Mouse (Mus musculus): ENCODE results near the gene Nav2.

Nav2 gene

DNA sequence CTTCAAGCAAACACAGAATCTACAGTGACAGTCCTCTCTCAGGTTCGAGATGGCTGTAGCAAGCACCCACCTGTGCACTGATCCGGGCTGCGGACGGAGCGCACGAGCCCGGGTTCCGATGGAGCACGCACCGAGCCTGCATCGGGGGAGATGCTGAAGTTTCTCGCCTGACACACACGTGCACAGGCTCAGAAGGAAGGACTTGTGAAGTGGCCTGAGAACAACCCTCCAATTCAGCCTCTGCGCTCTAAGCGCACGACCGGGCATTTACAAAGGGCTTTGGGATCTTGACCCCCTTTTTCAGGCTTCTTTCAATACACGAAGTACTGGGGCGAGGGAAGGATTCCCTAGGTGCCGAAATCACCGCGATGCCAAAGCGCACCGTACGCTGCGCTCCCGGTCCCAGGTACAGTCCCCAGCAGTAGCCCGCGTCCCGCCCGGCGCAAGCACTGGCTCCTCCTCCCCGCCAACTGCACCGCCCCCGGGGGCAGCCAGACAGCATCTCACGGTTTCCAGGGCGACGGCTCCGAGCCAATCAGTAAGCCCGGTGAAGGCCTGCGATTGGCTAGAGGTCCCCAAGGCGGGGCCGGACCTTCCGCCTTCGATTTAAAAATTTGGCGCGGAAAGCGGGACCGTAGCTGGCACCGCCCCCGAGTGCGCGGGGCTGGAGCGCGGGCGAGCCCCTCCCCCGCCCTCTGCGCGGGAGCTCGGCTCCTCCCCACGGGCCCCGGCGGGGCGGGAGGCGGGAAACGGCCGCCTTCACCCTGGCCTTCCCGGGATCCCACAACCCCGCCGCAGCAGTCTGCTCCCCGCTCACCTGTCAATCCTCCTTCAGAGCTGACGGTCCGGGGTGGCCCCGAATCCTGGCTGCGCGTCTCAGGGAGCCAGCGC lies 27.7 kb upstream of the Nav2 start:
- peak; percentile 97 for DNase-seq (ENCODE audit: low read depth, low spot score)
- H3K27me3 ChIP-seq (ENCODE audit: control insufficient read depth, insufficient read depth, low read length, poor library complexity, severe bottlenecking): no peaks in the 10 kb centered on the region
- no peaks in the 10 kb centered on the region for H3K36me3 ChIP-seq (ENCODE audit: control insufficient read depth, insufficient read depth, low read length, poor library complexity, severe bottlenecking)

DNA sequence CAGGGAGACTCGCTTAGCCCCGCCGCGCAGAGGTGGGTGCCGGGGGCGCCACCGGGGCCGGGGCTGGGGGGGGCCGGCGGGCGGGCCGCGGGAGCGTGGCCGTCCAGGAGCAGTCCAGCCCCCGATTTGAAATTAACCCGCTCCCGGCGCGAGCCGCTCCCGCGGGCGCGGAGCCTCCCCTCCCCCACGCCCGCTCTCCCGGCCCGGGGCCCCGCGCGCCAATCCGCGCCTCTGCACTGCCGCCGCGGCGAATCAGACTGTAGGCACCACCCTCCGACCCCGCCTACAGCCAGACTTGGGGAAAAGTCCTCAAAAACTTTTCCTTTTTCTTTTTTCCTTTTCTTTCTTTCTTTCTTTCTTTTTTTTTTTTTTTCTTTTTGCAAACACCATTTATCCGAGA lies 27.0 kb upstream of the Nav2 start, which contains the start of gene E2f8:
E2f8 (minus strand) TSS at position 111 of the 400 bp plus-strand sequence.
- DNase-seq (ENCODE audit: low read depth, low spot score): peak; percentile 43
- no peaks in the 10 kb centered on the region for H3K27me3 ChIP-seq (ENCODE audit: control insufficient read depth, insufficient read depth, low read length, poor library complexity, severe bottlenecking)
- no peaks in the 10 kb centered on the region for H3K36me3 ChIP-seq (ENCODE audit: control insufficient read depth, insufficient read depth, low read length, poor library complexity, severe bottlenecking)

DNA sequence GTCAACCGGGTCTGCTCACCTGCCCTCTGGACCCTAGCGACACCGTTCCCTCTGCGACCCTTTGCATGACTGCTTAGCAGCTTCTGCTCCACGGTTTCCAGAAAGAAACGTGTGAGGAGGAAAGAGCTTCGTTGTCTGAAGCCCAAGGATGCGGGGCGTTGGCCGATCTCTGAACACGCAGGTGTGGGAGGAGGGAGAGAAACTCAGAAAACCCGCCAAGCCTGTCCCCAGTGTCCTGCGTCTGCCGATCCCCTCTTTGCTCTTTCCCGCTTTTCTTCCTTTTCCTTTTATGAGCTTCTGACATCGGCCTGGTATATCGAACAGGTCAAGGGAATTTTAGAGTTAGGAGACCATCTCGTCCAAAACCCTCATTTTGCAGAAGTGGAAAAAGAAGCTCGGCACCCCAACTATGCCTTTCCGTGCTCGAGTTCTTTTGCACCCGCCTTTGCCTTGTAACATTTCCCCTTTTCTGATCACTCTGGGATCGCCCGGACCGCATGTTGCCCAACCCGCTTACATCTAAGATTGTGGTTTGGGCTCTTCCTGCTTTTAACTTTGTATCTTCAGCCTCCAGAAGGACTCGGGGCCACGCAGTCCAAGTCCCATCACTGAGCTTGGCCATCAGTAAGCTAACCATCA lies 26.4 kb upstream of the Nav2 start:
- Histone ChIP-seq H3K27me3 (ENCODE audit: control insufficient read depth, insufficient read depth, low read length, poor library complexity, severe bottlenecking) (no peaks in the 10 kb centered on the region), H3K36me3 (ENCODE audit: control insufficient read depth, insufficient read depth, low read length, poor library complexity, severe bottlenecking) (no peaks in the 10 kb centered on the region)
- peak; percentile 55 for DNase-seq (ENCODE audit: low read depth, low spot score)

DNA sequence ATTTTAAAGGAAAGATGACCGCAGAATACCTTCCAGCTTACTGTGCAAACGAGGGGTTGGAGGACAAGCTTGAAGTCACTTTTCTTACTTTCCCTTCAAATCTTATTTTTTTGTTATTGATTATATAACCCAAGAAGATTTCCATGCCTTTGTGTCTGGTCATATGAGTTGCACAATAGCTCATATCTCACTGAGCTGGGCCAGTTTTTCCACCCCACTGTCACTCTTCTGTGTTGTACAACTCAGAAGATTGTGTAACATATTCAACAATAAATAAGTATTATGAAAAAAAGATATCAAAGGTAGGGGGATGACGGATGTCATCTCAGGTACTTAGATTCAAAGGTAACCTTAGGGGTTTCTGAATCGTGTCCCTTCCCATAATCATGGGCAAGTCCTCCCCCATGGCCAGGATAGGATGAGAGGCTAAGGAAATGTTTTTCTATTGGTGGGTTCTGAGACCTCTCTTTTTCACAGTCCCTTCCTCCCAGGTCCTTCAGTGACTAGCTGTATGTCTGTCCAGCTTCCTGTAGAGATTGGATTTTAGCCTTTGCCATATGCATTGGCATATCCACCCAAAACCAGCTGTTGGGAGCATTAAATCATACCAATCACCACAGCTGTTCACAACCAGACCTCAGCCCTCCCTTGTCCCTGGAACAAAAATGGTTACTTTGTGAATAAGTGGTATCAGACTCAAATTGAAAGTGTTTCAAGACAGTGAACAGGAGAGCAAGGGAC lies 24.8 kb upstream of the Nav2 start:
- Histone ChIP-seq H3K36me3 (ENCODE audit: control insufficient read depth, insufficient read depth, low read length, poor library complexity, severe bottlenecking) (no peaks in the 10 kb centered on the region), H3K27me3 (ENCODE audit: control insufficient read depth, insufficient read depth, low read length, poor library complexity, severe bottlenecking) (no peaks in the 10 kb centered on the region)
- no peak for DNase-seq (ENCODE audit: low read depth, low spot score)

DNA sequence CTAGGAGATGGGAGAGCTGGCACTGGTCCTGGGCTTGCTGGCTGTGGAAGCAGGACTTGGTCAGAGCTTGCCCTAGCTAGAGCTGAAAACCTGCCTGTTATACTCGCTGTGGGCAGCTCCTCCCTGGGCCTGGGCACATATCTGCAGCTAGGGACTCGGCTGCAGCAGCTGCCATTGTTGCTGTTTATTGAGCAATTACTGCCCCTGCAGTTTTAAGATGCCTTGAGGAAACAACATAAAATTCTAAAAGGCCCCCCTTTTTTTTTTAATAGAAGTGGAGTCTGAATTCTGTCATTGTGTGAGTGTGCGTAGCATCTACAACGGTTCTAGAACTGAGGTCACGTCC lies 24.3 kb upstream of the Nav2 start:
- Histone ChIP-seq H3K27me3 (ENCODE audit: control insufficient read depth, insufficient read depth, low read length, poor library complexity, severe bottlenecking) (no peaks in the 10 kb centered on the region), H3K36me3 (ENCODE audit: control insufficient read depth, insufficient read depth, low read length, poor library complexity, severe bottlenecking) (no peaks in the 10 kb centered on the region)
- no peak for DNase-seq (ENCODE audit: low read depth, low spot score)

DNA sequence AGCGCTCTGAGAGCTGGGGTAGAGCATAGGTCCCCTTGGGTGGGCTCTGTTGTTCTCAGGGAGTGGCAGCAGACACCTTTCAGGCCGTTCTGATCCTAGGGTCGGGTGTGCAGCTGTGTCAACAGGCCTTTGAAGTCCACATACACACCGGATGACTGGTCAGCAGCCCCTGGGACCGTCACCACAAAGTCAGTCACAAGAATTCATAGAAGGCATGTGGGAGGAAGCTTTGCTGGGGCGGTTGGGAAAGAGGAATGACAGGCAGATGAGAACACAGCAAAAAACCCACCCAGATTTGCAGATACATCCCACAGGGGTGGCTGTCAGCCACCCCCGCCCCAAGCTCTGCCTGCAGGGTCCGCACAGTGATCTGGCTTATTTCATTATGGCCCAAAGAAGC lies 20.5 kb upstream of the Nav2 start:
- no peak for DNase-seq (ENCODE audit: low read depth, low spot score)
- no peaks in the 10 kb centered on the region; the same call in 1 of the 2 replicates for H3K27me3 ChIP-seq (ENCODE audit: control insufficient read depth, insufficient read depth, low read length, poor library complexity, severe bottlenecking)
- H3K36me3 ChIP-seq (ENCODE audit: control insufficient read depth, insufficient read depth, low read length, poor library complexity, severe bottlenecking): no peaks in the 10 kb centered on the region

DNA sequence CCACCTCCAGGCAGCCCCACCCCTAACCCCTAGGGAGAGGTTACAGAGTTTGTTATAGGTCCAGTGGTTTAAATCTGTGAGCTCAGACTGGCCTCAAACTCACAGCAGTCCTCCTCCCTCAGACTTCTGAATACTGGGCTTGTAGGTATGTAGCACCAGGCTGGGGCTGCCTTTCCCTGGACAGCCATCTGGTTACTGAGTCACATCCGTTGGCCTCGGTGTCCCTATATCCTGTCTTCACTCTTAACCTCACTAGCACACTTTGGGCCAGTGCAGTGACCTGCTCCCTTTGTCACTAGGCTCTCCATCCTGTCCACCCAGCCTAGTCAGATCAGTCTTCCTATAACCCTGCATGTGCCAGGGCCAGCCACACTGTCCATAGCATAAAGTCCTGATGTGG lies 19.8 kb upstream of the Nav2 start:
- DNase-seq (ENCODE audit: low read depth, low spot score): no peak
- Histone ChIP-seq H3K27me3 (ENCODE audit: control insufficient read depth, insufficient read depth, low read length, poor library complexity, severe bottlenecking) (no peaks in the 10 kb centered on the region; the same call in 1 of the 2 replicates), H3K36me3 (ENCODE audit: control insufficient read depth, insufficient read depth, low read length, poor library complexity, severe bottlenecking) (no peaks in the 10 kb centered on the region)

DNA sequence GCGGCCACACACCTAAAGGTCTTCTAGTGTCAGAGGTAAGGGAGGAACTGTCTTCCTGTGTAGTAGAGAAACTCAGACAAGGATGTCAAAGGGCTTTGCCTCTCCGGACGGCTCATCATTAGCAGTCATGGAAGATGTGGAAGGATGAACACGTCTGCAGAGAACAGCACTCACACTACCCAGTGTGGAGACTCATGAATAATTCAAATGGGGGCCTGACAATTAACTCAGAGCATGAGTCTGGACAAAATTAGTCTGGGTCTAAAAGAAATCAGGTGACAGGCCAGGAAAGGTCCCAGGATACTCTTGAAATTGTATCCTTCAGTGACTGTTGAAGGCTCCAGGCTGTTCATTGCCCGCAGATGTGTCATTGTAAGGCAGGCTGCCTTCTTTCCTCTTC lies 17.5 kb upstream of the Nav2 start:
- H3K36me3 ChIP-seq (ENCODE audit: control insufficient read depth, insufficient read depth, low read length, poor library complexity, severe bottlenecking): no peaks in the 10 kb centered on the region
- no peak for DNase-seq (ENCODE audit: low read depth, low spot score)
- no peaks in the 10 kb centered on the region; the same call in 1 of the 2 replicates for H3K27me3 ChIP-seq (ENCODE audit: control insufficient read depth, insufficient read depth, low read length, poor library complexity, severe bottlenecking)

DNA sequence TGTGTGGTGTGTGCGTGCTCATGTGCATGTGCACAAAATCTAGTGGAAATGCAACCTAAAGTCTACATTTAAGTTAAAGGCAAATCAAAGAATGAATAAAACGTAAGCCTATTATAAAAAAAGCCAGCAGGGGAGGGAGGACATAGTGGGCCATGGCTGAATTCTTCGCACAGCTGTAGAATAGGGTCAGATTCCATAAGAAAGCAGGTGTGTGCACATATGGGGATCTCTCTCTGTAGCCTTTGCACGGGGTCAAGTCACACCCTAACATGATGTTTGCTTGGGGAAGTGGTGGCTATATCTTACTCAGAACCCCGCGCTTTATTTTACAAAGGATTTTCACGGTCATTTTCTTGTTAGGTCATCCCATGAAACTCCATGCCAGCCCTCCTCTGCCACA lies 15.4 kb upstream of the Nav2 start:
- DNase-seq (ENCODE audit: low read depth, low spot score): no peak
- no peaks in the 10 kb centered on the region; the same call in 1 of the 2 replicates for H3K27me3 ChIP-seq (ENCODE audit: control insufficient read depth, insufficient read depth, low read length, poor library complexity, severe bottlenecking)
- no peaks in the 10 kb centered on the region for H3K36me3 ChIP-seq (ENCODE audit: control insufficient read depth, insufficient read depth, low read length, poor library complexity, severe bottlenecking)

DNA sequence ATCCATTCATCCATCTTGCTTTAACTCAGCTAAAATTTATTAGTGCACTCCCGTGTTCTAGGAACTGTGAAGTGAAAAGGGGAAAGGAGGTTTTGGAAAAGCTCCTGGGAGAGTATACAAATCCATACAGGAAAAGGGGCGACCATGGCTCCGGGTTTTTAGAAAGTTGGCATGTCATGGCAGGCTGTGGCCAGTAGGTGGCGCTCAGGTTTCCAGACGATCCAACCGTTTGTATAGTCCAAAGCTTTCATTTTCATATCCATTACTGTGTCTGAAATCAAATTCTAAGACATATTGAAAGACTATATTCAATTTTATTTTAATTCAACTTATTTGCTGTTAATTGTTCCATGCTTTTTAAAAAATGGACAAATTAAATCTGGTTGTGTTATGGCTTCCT lies 14.4 kb upstream of the Nav2 start:
- H3K36me3 ChIP-seq (ENCODE audit: control insufficient read depth, insufficient read depth, low read length, poor library complexity, severe bottlenecking): no peaks in the 10 kb centered on the region
- no peaks in the 10 kb centered on the region; the same call in 1 of the 2 replicates for H3K27me3 ChIP-seq (ENCODE audit: control insufficient read depth, insufficient read depth, low read length, poor library complexity, severe bottlenecking)
- peak; percentile 68 for DNase-seq (ENCODE audit: low read depth, low spot score)

DNA sequence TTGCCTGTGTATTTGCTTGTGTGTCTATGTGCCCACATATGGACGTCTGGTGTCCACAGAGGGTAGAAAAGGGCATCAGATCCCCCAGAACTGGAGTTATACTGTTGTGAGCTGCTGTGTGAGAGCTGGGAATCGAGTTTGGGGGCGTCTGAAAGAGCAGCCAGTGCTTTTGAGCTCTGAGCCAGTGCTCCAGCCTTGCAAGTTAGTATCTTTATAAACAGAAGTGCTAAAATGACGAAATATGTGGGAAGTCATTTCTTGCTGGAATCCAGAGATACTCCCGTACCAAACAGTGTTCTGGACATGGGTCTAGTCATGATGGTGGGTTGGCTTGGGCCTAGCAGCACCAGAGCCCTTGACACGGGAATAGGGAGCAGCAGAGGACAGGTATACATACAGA lies 13.8 kb upstream of the Nav2 start:
- DNase-seq (ENCODE audit: low read depth, low spot score): no peak
- Histone ChIP-seq H3K36me3 (ENCODE audit: control insufficient read depth, insufficient read depth, low read length, poor library complexity, severe bottlenecking) (no peaks in the 10 kb centered on the region), H3K27me3 (ENCODE audit: control insufficient read depth, insufficient read depth, low read length, poor library complexity, severe bottlenecking) (no peaks in the 10 kb centered on the region; the same call in 1 of the 2 replicates)

DNA sequence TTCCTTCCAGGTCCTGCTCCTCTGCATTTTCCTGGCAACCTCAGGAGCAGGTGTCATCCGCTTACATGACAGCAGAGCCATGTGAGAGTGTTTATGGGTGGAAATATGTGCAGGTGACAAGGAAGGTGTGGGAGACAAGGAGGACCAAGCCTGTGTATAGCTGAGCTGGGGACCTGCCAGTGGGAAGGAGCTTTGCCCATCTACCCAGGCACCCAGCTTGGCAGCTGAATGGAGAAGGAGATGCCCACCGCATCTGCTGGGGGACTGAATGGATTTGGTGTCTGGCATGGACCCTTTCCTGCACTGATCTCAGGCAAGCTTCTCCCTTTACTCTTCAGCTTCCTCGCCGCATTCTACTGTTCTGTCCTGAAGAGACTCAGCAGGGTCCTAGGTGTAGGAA lies 13.0 kb upstream of the Nav2 start:
- no peak for DNase-seq (ENCODE audit: low read depth, low spot score)
- H3K27me3 ChIP-seq (ENCODE audit: control insufficient read depth, insufficient read depth, low read length, poor library complexity, severe bottlenecking): no peaks in the 10 kb centered on the region
- no peaks in the 10 kb centered on the region for H3K36me3 ChIP-seq (ENCODE audit: control insufficient read depth, insufficient read depth, low read length, poor library complexity, severe bottlenecking)

DNA sequence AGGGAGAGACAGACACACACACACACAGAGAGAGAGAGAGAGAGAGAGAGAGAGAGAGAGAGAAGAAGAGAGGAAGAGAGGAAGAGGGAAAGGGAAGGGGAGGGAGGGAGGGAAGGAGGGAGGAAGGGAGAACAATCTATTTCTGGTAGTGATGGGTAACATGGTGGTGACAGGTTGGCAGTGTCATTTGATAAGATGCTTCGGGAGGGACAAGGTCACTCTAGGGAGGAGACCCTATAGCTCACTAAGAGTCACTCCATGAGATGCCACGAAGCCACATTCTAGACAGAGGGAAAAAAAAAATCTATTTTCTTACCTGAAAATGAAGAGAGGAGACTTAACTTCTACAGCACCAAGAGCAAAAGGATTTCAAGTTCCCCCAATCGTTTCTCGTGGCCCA lies 12.5 kb upstream of the Nav2 start:
- H3K27me3 ChIP-seq (ENCODE audit: control insufficient read depth, insufficient read depth, low read length, poor library complexity, severe bottlenecking): no peaks in the 10 kb centered on the region
- H3K36me3 ChIP-seq (ENCODE audit: control insufficient read depth, insufficient read depth, low read length, poor library complexity, severe bottlenecking): no peaks in the 10 kb centered on the region
- DNase-seq (ENCODE audit: low read depth, low spot score): no peak

DNA sequence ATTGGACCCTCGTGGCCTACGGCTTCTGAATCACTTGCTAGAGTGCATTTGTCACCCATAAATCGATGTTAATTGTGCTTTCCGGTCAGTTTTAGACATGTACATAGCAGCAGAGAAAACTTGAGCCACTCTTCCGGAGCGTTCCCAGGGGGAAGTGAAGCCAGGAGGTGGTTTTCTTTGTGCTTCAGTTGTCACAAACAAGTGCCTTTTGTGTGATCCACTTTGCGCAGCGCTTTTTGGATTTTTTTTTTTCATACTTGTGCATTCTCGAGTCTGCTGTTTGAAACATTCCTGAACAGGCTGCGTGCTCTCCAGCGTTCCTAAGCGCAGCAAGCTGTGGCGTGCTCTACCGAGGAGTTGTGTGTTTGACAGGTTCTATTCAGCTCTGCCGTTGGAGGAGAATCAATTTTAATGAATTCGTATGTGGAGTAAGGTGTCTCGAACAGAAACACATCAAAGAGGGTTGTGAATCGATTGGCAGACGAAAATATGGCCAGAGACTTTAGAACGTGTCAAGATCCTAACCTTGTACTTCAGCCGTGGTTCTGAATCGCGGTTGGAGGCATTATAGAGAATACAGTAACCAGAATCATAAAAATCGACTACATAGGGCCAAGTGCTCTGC lies 10.9 kb upstream of the Nav2 start:
- Histone ChIP-seq H3K36me3 (ENCODE audit: control insufficient read depth, insufficient read depth, low read length, poor library complexity, severe bottlenecking) (no peaks in the 10 kb centered on the region), H3K27me3 (ENCODE audit: control insufficient read depth, insufficient read depth, low read length, poor library complexity, severe bottlenecking) (no peaks in the 10 kb centered on the region)
- no peak for DNase-seq (ENCODE audit: low read depth, low spot score)
